16 mouse cellular contexts compared by ENCODE assay signal in the genomic region with DNA sequence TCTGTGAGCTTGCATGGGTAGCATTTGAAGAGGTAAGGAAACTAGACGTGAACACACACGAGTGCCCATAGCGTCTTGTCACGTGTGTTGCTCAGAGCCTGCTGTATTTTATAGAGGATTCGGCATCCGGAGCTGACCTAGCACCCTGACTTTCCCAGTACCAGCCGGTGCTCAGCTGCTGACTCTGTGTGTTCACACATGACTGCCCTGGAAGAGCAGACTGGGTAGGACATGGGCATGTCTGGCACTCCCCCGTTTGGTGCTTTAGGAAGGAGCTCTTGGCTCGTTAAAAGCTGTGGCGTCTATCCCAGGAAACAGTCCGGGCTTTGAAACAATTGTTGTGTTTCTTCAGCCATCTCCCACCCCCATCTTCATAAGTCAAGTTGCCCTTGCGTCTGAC. TPM values are rescaled to one million over a fixed set of nuclear protein-coding genes. Genes with fewer than 3 reads are reported as not detected.
A peak's percentile ranks its signal among the peaks of the same experiment; 100 is the strongest.
DNase-seq lines count a peak whose midpoint lies in the region; ATAC-seq and TF ChIP-seq lines count a peak whose summit lies in the region.
"Had no signal": no experiment of that assay in that cellular context is flagged by ENCODE, and none has a peak within 500 bp of the region (broad histone marks: within the 10 kb centered on the region; RNA-seq: fewer than 3 reads in every experiment).

No protein-coding gene starts in this region.

- H3K9ac ChIP-seq in forebrain, embryonic 16.5 days (replicated peaks; ENCODE audit: low read depth, low read length), result no peak overlapping the region
- H3K9ac ChIP-seq in forebrain, embryonic 11.5 days (ENCODE audit: low read length), result no peak overlapping the region
- H3K9ac ChIP-seq in lung, postnatal 0 days (replicated peaks; ENCODE audit: low read depth), result no peak overlapping the region
- no peak overlapping the region for H3K9ac ChIP-seq in neural tube, embryonic 14.5 days (replicated peaks; ENCODE audit: low read depth, low read length)
- H3K9ac ChIP-seq: embryonic facial prominence, embryonic 12.5 days had no signal

- H3K27ac ChIP-seq in forebrain, embryonic 16.5 days (ENCODE audit: low read length), result no peak overlapping the region; the same call in 1 of the 2 replicates
- H3K27ac ChIP-seq in forebrain, embryonic 11.5 days (ENCODE audit: low read depth, low read length), result no peak overlapping the region
- H3K27ac ChIP-seq in lung, postnatal 0 days (ENCODE audit: low read length), result no peak overlapping the region
- no peak overlapping the region for H3K27ac ChIP-seq in neural tube, embryonic 14.5 days (ENCODE audit: low read depth, low read length)
- no peak overlapping the region for H3K27ac ChIP-seq in embryonic facial prominence, embryonic 10.5 days (replicated peaks)
- H3K27ac ChIP-seq: embryonic facial prominence, embryonic 12.5 days; stomach, postnatal 0 days had no signal

- H3K36me3 ChIP-seq in forebrain, embryonic 16.5 days (ENCODE audit: control insufficient read depth, insufficient read depth), result no peaks in the 10 kb centered on the region
- no peaks in the 10 kb centered on the region for H3K36me3 ChIP-seq in forebrain, embryonic 11.5 days (ENCODE audit: control insufficient read depth, insufficient read depth, low read length)
- H3K36me3 ChIP-seq in lung, postnatal 0 days (ENCODE audit: insufficient read depth, low read length), result no peaks in the 10 kb centered on the region
- H3K36me3 ChIP-seq in neural tube, embryonic 14.5 days (ENCODE audit: control insufficient read depth, insufficient read depth, low read length), result no peaks in the 10 kb centered on the region
- H3K36me3 ChIP-seq in embryonic facial prominence, embryonic 10.5 days (replicated peaks), result peaks cover 9% of the 10 kb centered on the region; the same call in 1 of the 2 replicates
- H3K36me3 ChIP-seq: embryonic facial prominence, embryonic 12.5 days; G1E had no signal

- no peaks in the 10 kb centered on the region for H3K9me3 ChIP-seq in forebrain, embryonic 16.5 days (ENCODE audit: control insufficient read depth, low read length)
- H3K9me3 ChIP-seq in forebrain, embryonic 11.5 days (ENCODE audit: control insufficient read depth, low read length), result no peaks in the 10 kb centered on the region
- no peaks in the 10 kb centered on the region for H3K9me3 ChIP-seq in lung, postnatal 0 days (ENCODE audit: low read length)
- H3K9me3 ChIP-seq in neural tube, embryonic 14.5 days (ENCODE audit: control insufficient read depth, low read length), result no peaks in the 10 kb centered on the region
- no peaks in the 10 kb centered on the region for H3K9me3 ChIP-seq in embryonic facial prominence, embryonic 10.5 days
- H3K9me3 ChIP-seq: embryonic facial prominence, embryonic 12.5 days had no signal

- no peaks in the 10 kb centered on the region for H3K27me3 ChIP-seq in forebrain, embryonic 16.5 days (replicated peaks; ENCODE audit: control insufficient read depth, insufficient read depth, low read length)
- H3K27me3 ChIP-seq in forebrain, embryonic 11.5 days (ENCODE audit: control insufficient read depth, insufficient read depth, low read length), result no peaks in the 10 kb centered on the region
- H3K27me3 ChIP-seq in lung, postnatal 0 days (replicated peaks; ENCODE audit: insufficient read depth, low read length), result no peaks in the 10 kb centered on the region
- H3K27me3 ChIP-seq in neural tube, embryonic 14.5 days (ENCODE audit: control insufficient read depth, insufficient read depth, low read length), result no peaks in the 10 kb centered on the region
- H3K27me3 ChIP-seq in embryonic facial prominence, embryonic 10.5 days (replicated peaks; ENCODE audit: low read depth, poor library complexity, severe bottlenecking), result no peaks in the 10 kb centered on the region
- H3K27me3 ChIP-seq: embryonic facial prominence, embryonic 12.5 days; megakaryocyte, embryonic 14.5 days had no signal

- no peak for DNase-seq in forebrain, embryonic 11.5 days (ENCODE audit: low spot score)
- DNase-seq in lung, postnatal 0 days (ENCODE audit: low spot score), result no peak
- no peak for DNase-seq in lung, postnatal 25 days (ENCODE audit: low spot score)
- peak; percentile 72 to 73 for DNase-seq in kidney, adult 8-10 months
- no peak for DNase-seq in right cerebral cortex, postnatal 4 days
- no peak for DNase-seq in embryonic facial prominence, embryonic 10.5 days (ENCODE audit: low spot score)
- DNase-seq: cerebellum, adult 8-10 months; heart, postnatal 10 days; spleen, adult 18-20 months; thymus, postnatal 4 days had no signal

- TF ChIP-seq EP300 in lung, postnatal 0 days (IDR thresholded peaks at IDR 0.05), result no peak

- 62% methylated on average over 12 of the region's 12 CpGs for WGBS in forebrain, embryonic 16.5 days
- whole genome bisulfite sequencing in forebrain, embryonic 11.5 days, result 79% methylated on average over 12 of the region's 12 CpGs
- 69% methylated on average over 12 of the region's 12 CpGs for WGBS in lung, postnatal 0 days
- 72% methylated on average over 12 of the region's 12 CpGs for WGBS in neural tube, embryonic 14.5 days
- 86% methylated on average over 12 of the region's 12 CpGs for WGBS in embryonic facial prominence, embryonic 10.5 days

- peak; percentile 53; the same call in 1 of the 2 replicates for ATAC-seq in forebrain, embryonic 16.5 days
- ATAC-seq in forebrain, embryonic 11.5 days (replicated peaks; ENCODE audit: low FRiP score), result no peak
- ATAC-seq in lung, postnatal 0 days, result 0 out of 2 replicates have a peak, but pooled peaks have one; percentile 15
- ATAC-seq in neural tube, embryonic 14.5 days (ENCODE audit: low read depth), result peak; percentile 44; the same call in 1 of the 2 replicates

- peaks cover 31% of the 10 kb centered on the region for H3K4me1 ChIP-seq in forebrain, embryonic 16.5 days (replicated peaks; ENCODE audit: control insufficient read depth, insufficient read depth, low read length)
- H3K4me1 ChIP-seq in forebrain, embryonic 11.5 days (replicated peaks; ENCODE audit: control insufficient read depth, insufficient read depth, low read length), result peaks cover 10% of the 10 kb centered on the region
- peaks cover 17% of the 10 kb centered on the region for H3K4me1 ChIP-seq in lung, postnatal 0 days (ENCODE audit: insufficient read depth, low read depth, low read length)
- peaks cover 18% of the 10 kb centered on the region; the same call in 1 of the 2 replicates for H3K4me1 ChIP-seq in neural tube, embryonic 14.5 days (ENCODE audit: control insufficient read depth, insufficient read depth, low read length)
- H3K4me1 ChIP-seq in embryonic facial prominence, embryonic 10.5 days, result peaks cover 50% of the 10 kb centered on the region
- H3K4me1 ChIP-seq: megakaryocyte, embryonic 14.5 days had no signal

- H3K4me2 ChIP-seq in forebrain, embryonic 16.5 days (ENCODE audit: low read length), result no peak overlapping the region
- no peak overlapping the region for H3K4me2 ChIP-seq in forebrain, embryonic 11.5 days (ENCODE audit: low read depth, low read length, severe bottlenecking)
- H3K4me2 ChIP-seq in lung, postnatal 0 days (replicated peaks; ENCODE audit: low read depth, low read length), result no peak overlapping the region
- no peak overlapping the region for H3K4me2 ChIP-seq in neural tube, embryonic 14.5 days (ENCODE audit: low read depth, low read length)
- H3K4me2 ChIP-seq: embryonic facial prominence, embryonic 12.5 days had no signal

- no peak for TF ChIP-seq CTCF in lung, postnatal 0 days (IDR thresholded peaks at IDR 0.05)

- no peak overlapping the region for H3K4me3 ChIP-seq in forebrain, embryonic 16.5 days (replicated peaks; ENCODE audit: low read length)
- H3K4me3 ChIP-seq in forebrain, embryonic 11.5 days (ENCODE audit: low read depth, low read length), result no peak overlapping the region
- no peak overlapping the region for H3K4me3 ChIP-seq in lung, postnatal 0 days (ENCODE audit: low read depth, low read length)
- H3K4me3 ChIP-seq in neural tube, embryonic 14.5 days (ENCODE audit: low read depth, low read length), result no peak overlapping the region
- no peak overlapping the region for H3K4me3 ChIP-seq in embryonic facial prominence, embryonic 10.5 days
- H3K4me3 ChIP-seq: embryonic facial prominence, embryonic 12.5 days; megakaryocyte, embryonic 14.5 days had no signal

RNA-seq across cellular contexts. Expression of gene Pxdn, which starts 19.6 kb away (rescaled TPM):
- polyA plus RNA-seq in forebrain, embryonic 16.5 days (2015; fragmentation: Nextera tagmentation; extraction: Ambion mirVana), result 51.1 and 53.3 TPM in 2 replicates
- polyA plus RNA-seq in forebrain, embryonic 11.5 days (2014; fragmentation: Nextera tagmentation; extraction: Ambion mirVana), result 66.1 and 73.7 TPM in 2 replicates
- 56.1 and 66.0 TPM in 2 replicates for polyA plus RNA-seq in lung, postnatal 0 days (2015; fragmentation: Nextera tagmentation; extraction: Ambion mirVana)
- 54.5 and 74.9 TPM in 2 replicates for polyA plus RNA-seq in neural tube, embryonic 14.5 days (2014; fragmentation: Nextera tagmentation; extraction: Ambion mirVana)
- polyA plus RNA-seq in embryonic facial prominence, embryonic 10.5 days (2016; fragmentation: Nextera tagmentation; extraction: Ambion mirVana), result 113 and 118 TPM in 2 replicates
- polyA plus RNA-seq: G1E had no signal

Comparison
In these comparisons a context has a peak if more than half of its experiments do, and no peak if none do; other contexts are left out.
1. DNase-seq: peak in kidney, adult 8-10 months (2 of 2); none in forebrain, embryonic 11.5 days (single experiment), lung, postnatal 0 days (single experiment), lung, postnatal 25 days (single experiment), right cerebral cortex, postnatal 4 days (single experiment) and embryonic facial prominence, embryonic 10.5 days (single experiment).